ENCODE assay signal across 8 mouse cellular contexts in genomic region chr13:21453042-21453441, GRCm38 (mm10). TPM values are rescaled to one million over a fixed set of nuclear protein-coding genes. Genes with fewer than 3 reads are reported as not detected.
DNase-seq lines count a peak whose midpoint lies in the region; ATAC-seq and TF ChIP-seq lines count a peak whose summit lies in the region.

No protein-coding gene starts in this region.

- no peak for TF ChIP-seq POLR2A in testis, adult 2 months (IDR thresholded peaks at IDR 0.05; ENCODE audit: control insufficient read depth, low read depth, low read length)

- peak overlapping the region; percentile 73 for H3K9ac ChIP-seq in liver, embryonic 13.5 days
- peak overlapping the region; percentile 70 for H3K9ac ChIP-seq in stomach, postnatal 0 days (ENCODE audit: low read length)

- ATAC-seq in liver, embryonic 13.5 days (ENCODE audit: low read depth): peak; percentile 11
- no peak for ATAC-seq in stomach, postnatal 0 days (ENCODE audit: low FRiP score, low TSS enrichment)

- H3K27ac ChIP-seq in testis, adult 2 months (ENCODE audit: control insufficient read depth, insufficient read depth, low read depth, low read length): peak overlapping the region; percentile 92
- H3K27ac ChIP-seq in liver, embryonic 13.5 days: 0 out of 2 replicates have a peak overlapping the region, but pooled peaks have one; percentile 47
- H3K27ac ChIP-seq in stomach, postnatal 0 days (replicated peaks): peak overlapping the region; percentile 87

- no peaks in the 10 kb centered on the region for H3K27me3 ChIP-seq in testis, adult 2 months (ENCODE audit: control insufficient read depth, insufficient read depth, low read length)
- H3K27me3 ChIP-seq in liver, embryonic 13.5 days: peaks cover 19% of the 10 kb centered on the region; the same call in 1 of the 2 replicates
- H3K27me3 ChIP-seq in stomach, postnatal 0 days (ENCODE audit: control insufficient read depth, insufficient read depth, low read length): no peaks in the 10 kb centered on the region

- DNase-seq in embryo, embryonic 9.5 days (ENCODE audit: extremely low spot score): peak; percentile 15
- DNase-seq in embryo, embryonic 10.5 days (ENCODE audit: low spot score): no peak
- DNase-seq in testis, postnatal 14 days (ENCODE audit: low spot score): no peak
- DNase-seq in liver, embryonic 13.5 days: no peak
- no peak for DNase-seq in stomach, postnatal 0 days (ENCODE audit: low spot score)
- DNase-seq in gastrocnemius, adult 8-10 months (ENCODE audit: low spot score in 2 of 2): no peak
- no peak for DNase-seq in urinary bladder, postnatal 14 days (ENCODE audit: low spot score)

- H3K4me3 ChIP-seq in testis, adult 2 months (ENCODE audit: control insufficient read depth, low read depth, low read length): peak overlapping the region; percentile 99
- H3K4me3 ChIP-seq in liver, embryonic 13.5 days (replicated peaks): peak overlapping the region; percentile 70
- H3K4me3 ChIP-seq in stomach, postnatal 0 days (ENCODE audit: low read depth, low read length): peak overlapping the region; percentile 63

- WGBS in liver, embryonic 13.5 days (ENCODE audit: insufficient replicate concordance): 3% methylated on average over 13 of the region's 13 CpGs
- WGBS in stomach, postnatal 0 days: 2% methylated on average over 13 of the region's 13 CpGs

- peak overlapping the region; percentile 69 for H3K4me2 ChIP-seq in liver, embryonic 13.5 days
- peak overlapping the region; percentile 55 for H3K4me2 ChIP-seq in stomach, postnatal 0 days (replicated peaks; ENCODE audit: low read depth)

- H3K36me3 ChIP-seq in testis, adult 2 months (ENCODE audit: control insufficient read depth, insufficient read depth, low read length): no peaks in the 10 kb centered on the region
- peaks cover 10% of the 10 kb centered on the region for H3K36me3 ChIP-seq in liver, embryonic 13.5 days
- no peaks in the 10 kb centered on the region for H3K36me3 ChIP-seq in stomach, postnatal 0 days (ENCODE audit: control insufficient read depth, insufficient read depth, low read length)

- H3K9me3 ChIP-seq in liver, embryonic 13.5 days (replicated peaks): no peaks in the 10 kb centered on the region
- no peaks in the 10 kb centered on the region for H3K9me3 ChIP-seq in stomach, postnatal 0 days (ENCODE audit: control insufficient read depth, low read length)

- TF ChIP-seq EP300 in stomach, postnatal 0 days (optimal IDR thresholded peaks at IDR 0.05): no peak

- H3K4me1 ChIP-seq in testis, adult 2 months (ENCODE audit: control insufficient read depth, insufficient read depth, low read length): peaks cover 2% of the 10 kb centered on the region
- H3K4me1 ChIP-seq in liver, embryonic 13.5 days (replicated peaks): peaks cover 30% of the 10 kb centered on the region
- H3K4me1 ChIP-seq in stomach, postnatal 0 days (replicated peaks; ENCODE audit: control insufficient read depth, insufficient read depth): no peaks in the 10 kb centered on the region; the same call in 1 of the 2 replicates

- TF ChIP-seq CTCF in testis, adult 2 months (IDR thresholded peaks at IDR 0.05; ENCODE audit: control insufficient read depth, insufficient read depth, insufficient replicate concordance, low read depth, low read length): no peak
- TF ChIP-seq CTCF in stomach, postnatal 0 days (IDR thresholded peaks at IDR 0.05; ENCODE audit: low read depth): no peak

RNA-seq across cellular contexts. Expression of gene Zscan26, which starts 0.5 kb away (rescaled TPM):
- 4.9 and 5.2 TPM in 2 replicates for polyA plus RNA-seq in testis, adult 2 months (2012; rRNA removed)
- polyA plus RNA-seq in liver, embryonic 13.5 days (2015; fragmentation: Nextera tagmentation; extraction: Ambion mirVana): 7.0 and 7.6 TPM in 2 replicates
- 16.5 and 17.3 TPM in 2 replicates for polyA plus RNA-seq in stomach, postnatal 0 days (2015; fragmentation: Nextera tagmentation; extraction: Ambion mirVana)
- 10 to 100 TPM; 12.9 to 15.9 (median 14.5) TPM for total RNA-seq in gastrocnemius, adult 8-10 months (2022)

RNA-seq across cellular contexts. Expression of gene Pgbd1, which starts 12.2 kb away (rescaled TPM):
- polyA plus RNA-seq in testis, adult 2 months (2012; rRNA removed): 5.2 and 5.5 TPM in 2 replicates
- polyA plus RNA-seq in liver, embryonic 13.5 days (2015; fragmentation: Nextera tagmentation; extraction: Ambion mirVana): 1.6 and 1.7 TPM in 2 replicates
- 0.75 and 0.90 TPM in 2 replicates for polyA plus RNA-seq in stomach, postnatal 0 days (2015; fragmentation: Nextera tagmentation; extraction: Ambion mirVana)
- total RNA-seq in gastrocnemius, adult 8-10 months (2022): under 1 TPM in 3 of 4 experiments, not detected in 1; 0.36 to 0.53 (median 0.46) TPM

RNA-seq across cellular contexts. Expression of gene Nkapl, which starts 15.3 kb away (rescaled TPM):
- 32.4 and 38.1 TPM in 2 replicates for polyA plus RNA-seq in testis, adult 2 months (2012; rRNA removed)
- polyA plus RNA-seq in liver, embryonic 13.5 days (2015; fragmentation: Nextera tagmentation; extraction: Ambion mirVana): 0.86 and 0.92 TPM in 2 replicates
- 2.4 and 2.7 TPM in 2 replicates for polyA plus RNA-seq in stomach, postnatal 0 days (2015; fragmentation: Nextera tagmentation; extraction: Ambion mirVana)
- total RNA-seq in gastrocnemius, adult 8-10 months (2022): under 1 TPM in 3 of 4 experiments, not detected in 1; 0.19 to 0.22 (median 0.20) TPM

RNA-seq across cellular contexts. Expression of gene Zkscan4, which starts 25.7 kb away (rescaled TPM):
- 0.18 and 0.23 TPM in 2 replicates for polyA plus RNA-seq in testis, adult 2 months (2012; rRNA removed)
- 0.33 and 0.38 TPM in 2 replicates for polyA plus RNA-seq in liver, embryonic 13.5 days (2015; fragmentation: Nextera tagmentation; extraction: Ambion mirVana)
- 1.7 and 2.4 TPM in 2 replicates for polyA plus RNA-seq in stomach, postnatal 0 days (2015; fragmentation: Nextera tagmentation; extraction: Ambion mirVana)
- 1 to 10 TPM in 1 of 4 experiments, under 1 TPM in 3; 0.27 to 1.1 (median 0.43) TPM for total RNA-seq in gastrocnemius, adult 8-10 months (2022)

RNA-seq across cellular contexts. Expression of gene Gm10065, which starts 26.2 kb away (rescaled TPM):
- polyA plus RNA-seq in testis, adult 2 months (2012; rRNA removed): not detected in 2 replicates
- not detected in 2 replicates for polyA plus RNA-seq in liver, embryonic 13.5 days (2015; fragmentation: Nextera tagmentation; extraction: Ambion mirVana)
- not detected in 2 replicates for polyA plus RNA-seq in stomach, postnatal 0 days (2015; fragmentation: Nextera tagmentation; extraction: Ambion mirVana)
- not detected for total RNA-seq in gastrocnemius, adult 8-10 months (2022)
